Comparison of ENCODE assay signal across 8 mouse cellular contexts in genomic region chr16:93292965-93293653, GRCm38 (mm10).
DNase-seq lines count a peak whose midpoint lies in the region; ATAC-seq lines count a peak whose summit lies in the region.

No protein-coding gene starts in this region.

- H3K4me1 ChIP-seq in hindbrain, embryonic 16.5 days (ENCODE audit: control insufficient read depth, insufficient read depth, low read depth, low read length): no peaks in the 10 kb centered on the region

- no peaks in the 10 kb centered on the region for H3K9me3 ChIP-seq in hindbrain, embryonic 16.5 days (ENCODE audit: control insufficient read depth, low read length)

- H3K27ac ChIP-seq in hindbrain, embryonic 16.5 days (ENCODE audit: low read depth, low read length): no peak overlapping the region

- peak; percentile 82 for ATAC-seq in hindbrain, embryonic 16.5 days
- peak; percentile 84 for ATAC-seq in megakaryocyte, adult 5-6 weeks (ENCODE audit: poor library complexity, severe bottlenecking)

- WGBS in hindbrain, embryonic 16.5 days: 21% methylated on average over 13 of the region's 13 CpGs

- peak; percentile 53 for DNase-seq in T-cell, adult 2 months (ENCODE audit: low spot score)
- peak; percentile 86 to 87 for DNase-seq in cerebellum, postnatal 14 days
- peak; percentile 46 to 55 for DNase-seq in frontal cortex, postnatal 25 days (ENCODE audit: low spot score in 2 of 2)
- DNase-seq in left cerebral cortex, adult 11 months (ENCODE audit: low spot score): peak; percentile 29
- peak; percentile 52 for DNase-seq in right cerebral cortex, postnatal 25 days
- peak; percentile 55 to 62 for DNase-seq in urinary bladder, postnatal 36 days (ENCODE audit: low spot score in 2 of 2)

- no peak overlapping the region for H3K4me3 ChIP-seq in hindbrain, embryonic 16.5 days (ENCODE audit: low read length)

- no peaks in the 10 kb centered on the region for H3K36me3 ChIP-seq in hindbrain, embryonic 16.5 days (ENCODE audit: control insufficient read depth, insufficient read depth, low read length)

- H3K9ac ChIP-seq in hindbrain, embryonic 16.5 days (ENCODE audit: low read depth, low read length): no peak overlapping the region

- H3K4me2 ChIP-seq in hindbrain, embryonic 16.5 days (ENCODE audit: low read length): no peak overlapping the region

- H3K27me3 ChIP-seq in hindbrain, embryonic 16.5 days (replicated peaks; ENCODE audit: control insufficient read depth, insufficient read depth, low read length): peaks cover 10% of the 10 kb centered on the region; the same call in 1 of the 2 replicates

Comparison
In these comparisons a context has a peak if more than half of its experiments do, and no peak if none do; other contexts are left out.
1. DNase-seq: peak in every context shown above with its lines; median percentile 86 in cerebellum, postnatal 14 days; 58 in urinary bladder, postnatal 36 days; 53 in T-cell, adult 2 months; 52 in right cerebral cortex, postnatal 25 days; 50 in frontal cortex, postnatal 25 days; 29 in left cerebral cortex, adult 11 months.